ENCODE assay signal across 8 mouse cellular contexts in the genomic region with DNA sequence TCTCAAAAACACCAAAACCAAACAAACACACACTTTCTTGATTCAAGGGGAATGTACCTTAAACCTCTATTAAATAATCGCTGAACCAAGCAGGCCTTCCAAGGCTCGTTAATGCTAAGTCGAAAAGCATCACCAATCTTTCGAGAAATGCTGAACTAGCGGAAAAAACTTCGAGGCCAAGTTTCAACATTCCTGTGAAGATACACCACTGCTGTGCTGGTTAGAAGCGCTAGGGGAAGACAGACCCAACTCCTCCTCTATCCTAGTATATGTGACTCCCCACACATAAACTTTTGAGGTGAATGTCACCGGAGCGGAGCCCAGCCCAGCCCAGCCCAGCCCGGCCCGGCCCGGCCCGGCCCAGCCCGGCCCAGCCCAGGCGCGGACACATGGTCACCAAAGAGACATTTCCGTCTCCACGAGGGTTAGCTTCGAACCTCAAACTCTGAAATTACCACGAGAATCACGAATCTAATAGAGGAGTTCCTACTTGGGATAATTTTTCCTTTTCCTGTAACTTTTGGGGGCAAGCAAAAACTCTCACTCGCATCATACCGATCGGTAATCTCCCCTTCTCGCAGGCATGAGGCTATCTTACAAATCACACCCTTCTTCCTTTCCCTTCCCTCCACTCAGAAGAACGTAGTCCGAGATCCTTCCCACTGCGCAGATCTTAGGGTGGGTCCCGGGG. TPM values are rescaled to one million over a fixed set of nuclear protein-coding genes. Genes with fewer than 3 reads are reported as not detected.
DNase-seq lines count a peak whose midpoint lies in the region; ATAC-seq and TF ChIP-seq lines count a peak whose summit lies in the region.

No protein-coding gene starts in this region.

- H3K27ac ChIP-seq in layer of hippocampus, adult 2 months, result peak overlapping the region; percentile 99
- no peak overlapping the region for H3K27ac ChIP-seq in cortical plate, adult 2 months (ENCODE audit: insufficient read depth, low read length)
- H3K27ac ChIP-seq in hindbrain, embryonic 16.5 days (ENCODE audit: low read depth, low read length), result peak overlapping the region; percentile 91
- H3K27ac ChIP-seq in liver, embryonic 15.5 days (replicated peaks), result peak overlapping the region; percentile 92
- H3K27ac ChIP-seq in stomach, embryonic 14.5 days (ENCODE audit: low read length), result peak overlapping the region; percentile 94

- ATAC-seq in hindbrain, embryonic 16.5 days, result no peak
- peak; percentile 22; the same call in 1 of the 2 replicates for ATAC-seq in liver, embryonic 15.5 days (ENCODE audit: insufficient read depth)
- no peak for ATAC-seq in stomach, embryonic 14.5 days (ENCODE audit: insufficient number of reproducible peaks, insufficient read depth, low FRiP score, low read depth)

- peak overlapping the region; percentile 83 for H3K4me3 ChIP-seq in layer of hippocampus, adult 2 months
- peak overlapping the region; percentile 67 for H3K4me3 ChIP-seq in cortical plate, adult 2 months (ENCODE audit: insufficient read depth, low read length)
- peak overlapping the region; percentile 68 for H3K4me3 ChIP-seq in hindbrain, embryonic 16.5 days (ENCODE audit: low read length)
- H3K4me3 ChIP-seq in liver, embryonic 15.5 days (replicated peaks), result peak overlapping the region; percentile 86
- peak overlapping the region; percentile 77 for H3K4me3 ChIP-seq in stomach, embryonic 14.5 days (ENCODE audit: low read depth, low read length)

- H3K36me3 ChIP-seq in hindbrain, embryonic 16.5 days (ENCODE audit: control insufficient read depth, insufficient read depth, low read length), result no peaks in the 10 kb centered on the region
- H3K36me3 ChIP-seq in liver, embryonic 15.5 days (replicated peaks), result 0 out of 2 replicates have a peak, but pooled peaks cover 2% of the 10 kb centered on the region
- no peaks in the 10 kb centered on the region for H3K36me3 ChIP-seq in stomach, embryonic 14.5 days (ENCODE audit: control insufficient read depth, insufficient read depth, low read length)

- H3K9me3 ChIP-seq in hindbrain, embryonic 16.5 days (ENCODE audit: control insufficient read depth, low read length), result no peaks in the 10 kb centered on the region
- H3K9me3 ChIP-seq in liver, embryonic 15.5 days (replicated peaks), result no peaks in the 10 kb centered on the region
- H3K9me3 ChIP-seq in stomach, embryonic 14.5 days (ENCODE audit: control insufficient read depth, low read depth, low read length), result no peaks in the 10 kb centered on the region

- WGBS in hindbrain, embryonic 16.5 days, result 3% methylated on average over 29 of the region's 29 CpGs
- 1% methylated on average over 29 of the region's 29 CpGs for WGBS in liver, embryonic 15.5 days (ENCODE audit: insufficient replicate concordance)
- WGBS in stomach, embryonic 14.5 days, result 2% methylated on average over 29 of the region's 29 CpGs

- no peaks in the 10 kb centered on the region for H3K27me3 ChIP-seq in hindbrain, embryonic 16.5 days (replicated peaks; ENCODE audit: control insufficient read depth, insufficient read depth, low read length)
- no peaks in the 10 kb centered on the region for H3K27me3 ChIP-seq in liver, embryonic 15.5 days
- H3K27me3 ChIP-seq in stomach, embryonic 14.5 days (ENCODE audit: control insufficient read depth, insufficient read depth, low read length), result no peaks in the 10 kb centered on the region

- no peak for DNase-seq in layer of hippocampus, adult 2 months (ENCODE audit: low spot score in 2 of 2)
- DNase-seq in layer of hippocampus, adult 11-12 months (ENCODE audit: low spot score), result no peak
- no peak for DNase-seq in layer of hippocampus, adult 8-10 months (ENCODE audit: low spot score in 2 of 2)
- no peak for DNase-seq in spleen, postnatal 10 days (ENCODE audit: low spot score in 2 of 2)

- H3K4me1 ChIP-seq in cortical plate, adult 2 months (ENCODE audit: control insufficient read depth, insufficient read depth, low read length), result peaks cover 10% of the 10 kb centered on the region
- peaks cover 36% of the 10 kb centered on the region for H3K4me1 ChIP-seq in hindbrain, embryonic 16.5 days (ENCODE audit: control insufficient read depth, insufficient read depth, low read depth, low read length)
- peaks cover 57% of the 10 kb centered on the region for H3K4me1 ChIP-seq in liver, embryonic 15.5 days (replicated peaks)
- peaks cover 40% of the 10 kb centered on the region for H3K4me1 ChIP-seq in stomach, embryonic 14.5 days (ENCODE audit: control insufficient read depth, insufficient read depth, low read length)

- H3K4me2 ChIP-seq in hindbrain, embryonic 16.5 days (ENCODE audit: low read length), result peak overlapping the region; percentile 97
- peak overlapping the region; percentile 96 for H3K4me2 ChIP-seq in liver, embryonic 15.5 days
- H3K4me2 ChIP-seq in stomach, embryonic 14.5 days (replicated peaks; ENCODE audit: low read depth, low read length), result peak overlapping the region; percentile 83

- no peak; the same call in 1 of the 2 replicates for TF ChIP-seq CTCF in layer of hippocampus, adult 2 months (conservative IDR thresholded peaks at IDR 0.05)
- TF ChIP-seq CTCF in cortical plate, adult 2 months (IDR thresholded peaks at IDR 0.05; ENCODE audit: extremely low read depth, insufficient read depth, low read length), result no peak

- TF ChIP-seq POLR2A in cortical plate, adult 2 months (IDR thresholded peaks at IDR 0.05; ENCODE audit: extremely low read depth, insufficient read depth, low read length), result no peak

- H3K9ac ChIP-seq in hindbrain, embryonic 16.5 days (ENCODE audit: low read depth, low read length), result peak overlapping the region; percentile 76
- H3K9ac ChIP-seq in liver, embryonic 15.5 days, result peak overlapping the region; percentile 86
- H3K9ac ChIP-seq in stomach, embryonic 14.5 days (replicated peaks; ENCODE audit: low read depth, low read length), result peak overlapping the region; percentile 83

RNA-seq across cellular contexts. Expression of a gene that starts 1.0 kb away (rescaled TPM):
- 10 to 100 TPM; 49.7 to 54.3 TPM for total RNA-seq in layer of hippocampus, adult 2 months (2021)
- 18.0 and 19.4 TPM in 2 replicates for polyA plus RNA-seq in cortical plate, adult 2 months (2012; rRNA removed)
- polyA plus RNA-seq in hindbrain, embryonic 16.5 days (2015; fragmentation: Nextera tagmentation; extraction: Ambion mirVana), result 22.4 and 23.9 TPM in 2 replicates
- 18.1 and 20.7 TPM in 2 replicates for polyA plus RNA-seq in liver, embryonic 15.5 days (2015; fragmentation: Nextera tagmentation; extraction: Ambion mirVana)
- polyA plus RNA-seq in stomach, embryonic 14.5 days (2014; fragmentation: Nextera tagmentation; extraction: Ambion mirVana), result 35.3 and 35.4 TPM in 2 replicates
- total RNA-seq in layer of hippocampus, adult 8-10 months (2022), result 10 to 100 TPM; 50.3 to 75.0 (median 59.3) TPM

RNA-seq across cellular contexts. Expression of a gene that starts 9.1 kb away (rescaled TPM):
- total RNA-seq in layer of hippocampus, adult 2 months (2021), result 10 to 100 TPM; 21.2 to 22.8 TPM
- 20.7 and 22.6 TPM in 2 replicates for polyA plus RNA-seq in cortical plate, adult 2 months (2012; rRNA removed)
- 20.4 and 24.8 TPM in 2 replicates for polyA plus RNA-seq in hindbrain, embryonic 16.5 days (2015; fragmentation: Nextera tagmentation; extraction: Ambion mirVana)
- 17.9 and 18.3 TPM in 2 replicates for polyA plus RNA-seq in liver, embryonic 15.5 days (2015; fragmentation: Nextera tagmentation; extraction: Ambion mirVana)
- 29.6 and 30.4 TPM in 2 replicates for polyA plus RNA-seq in stomach, embryonic 14.5 days (2014; fragmentation: Nextera tagmentation; extraction: Ambion mirVana)
- total RNA-seq in layer of hippocampus, adult 8-10 months (2022), result 10 to 100 TPM; 22.3 to 24.1 (median 23.5) TPM

RNA-seq across cellular contexts. Expression of a gene that starts 50.4 kb away (rescaled TPM):
- total RNA-seq in layer of hippocampus, adult 2 months (2021), result not detected
- polyA plus RNA-seq in cortical plate, adult 2 months (2012; rRNA removed), result 0.53 and 0.71 TPM in 2 replicates
- 0.60 and 1.0 TPM in 2 replicates for polyA plus RNA-seq in hindbrain, embryonic 16.5 days (2015; fragmentation: Nextera tagmentation; extraction: Ambion mirVana)
- not detected in 2 replicates for polyA plus RNA-seq in liver, embryonic 15.5 days (2015; fragmentation: Nextera tagmentation; extraction: Ambion mirVana)
- 0.30 and 0.59 TPM in 2 replicates for polyA plus RNA-seq in stomach, embryonic 14.5 days (2014; fragmentation: Nextera tagmentation; extraction: Ambion mirVana)
- total RNA-seq in layer of hippocampus, adult 8-10 months (2022), result under 1 TPM in 2 of 4 experiments, not detected in 2; 0.20 to 0.23 TPM
